Mouse (Mus musculus): ENCODE results near the gene Myo9b.

Gene Myo9b

DNA sequence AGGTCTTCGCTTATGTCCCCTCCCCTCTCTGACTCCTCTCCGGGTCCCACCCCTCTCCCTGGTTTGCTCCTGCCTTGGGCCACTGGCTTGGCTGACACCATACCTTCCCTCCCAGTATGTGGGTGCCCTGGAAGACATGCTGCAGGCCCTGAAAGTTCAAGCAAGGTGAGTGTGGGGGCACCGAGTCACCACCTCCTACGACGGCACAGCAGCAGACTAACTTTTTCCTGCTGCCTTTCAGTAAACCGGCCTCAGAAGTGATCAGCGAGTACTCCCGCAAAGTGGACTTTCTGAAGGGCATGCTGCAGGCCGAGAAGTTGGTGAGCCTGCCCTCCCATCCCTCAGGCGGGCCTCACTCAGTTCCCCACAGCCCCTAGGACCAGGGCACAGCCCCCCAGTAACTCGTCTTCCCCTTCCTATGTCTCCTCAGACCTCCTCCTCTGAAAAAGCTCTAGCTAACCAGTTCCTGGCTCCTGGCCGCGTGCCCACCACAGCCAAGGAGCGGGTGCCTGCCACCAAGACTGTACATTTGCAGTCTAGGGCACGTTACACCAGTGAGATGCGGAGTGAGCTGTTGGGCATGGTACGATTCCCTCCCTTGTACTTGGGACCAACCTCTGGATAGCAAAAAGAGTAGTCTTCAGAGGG lies 95.1 kb downstream of the Myo9b start:
- no peak for DNase-seq (ENCODE audit: low spot score in 2 of 2)

DNA sequence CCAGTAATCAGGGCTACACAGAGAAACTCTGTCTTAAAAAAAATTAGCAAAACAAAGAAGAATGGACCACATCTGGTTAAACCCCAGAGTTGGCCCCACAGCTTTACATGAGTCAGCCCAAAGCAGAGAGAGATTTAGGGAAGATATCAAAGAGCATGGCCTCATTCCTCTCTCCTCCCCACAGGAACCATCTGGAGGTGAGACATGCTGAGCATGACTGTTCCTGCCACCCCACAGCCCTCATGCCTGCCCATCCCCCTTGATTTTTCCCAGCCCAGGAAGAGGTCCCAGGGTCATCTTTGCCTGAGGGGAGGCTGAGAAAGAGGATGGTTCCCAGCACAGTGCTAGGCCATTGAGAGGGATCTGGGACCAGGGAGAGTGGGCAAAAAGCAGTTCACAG lies 95.9 kb downstream of the Myo9b start:
- DNase-seq (ENCODE audit: low spot score in 2 of 2) = no peak

DNA sequence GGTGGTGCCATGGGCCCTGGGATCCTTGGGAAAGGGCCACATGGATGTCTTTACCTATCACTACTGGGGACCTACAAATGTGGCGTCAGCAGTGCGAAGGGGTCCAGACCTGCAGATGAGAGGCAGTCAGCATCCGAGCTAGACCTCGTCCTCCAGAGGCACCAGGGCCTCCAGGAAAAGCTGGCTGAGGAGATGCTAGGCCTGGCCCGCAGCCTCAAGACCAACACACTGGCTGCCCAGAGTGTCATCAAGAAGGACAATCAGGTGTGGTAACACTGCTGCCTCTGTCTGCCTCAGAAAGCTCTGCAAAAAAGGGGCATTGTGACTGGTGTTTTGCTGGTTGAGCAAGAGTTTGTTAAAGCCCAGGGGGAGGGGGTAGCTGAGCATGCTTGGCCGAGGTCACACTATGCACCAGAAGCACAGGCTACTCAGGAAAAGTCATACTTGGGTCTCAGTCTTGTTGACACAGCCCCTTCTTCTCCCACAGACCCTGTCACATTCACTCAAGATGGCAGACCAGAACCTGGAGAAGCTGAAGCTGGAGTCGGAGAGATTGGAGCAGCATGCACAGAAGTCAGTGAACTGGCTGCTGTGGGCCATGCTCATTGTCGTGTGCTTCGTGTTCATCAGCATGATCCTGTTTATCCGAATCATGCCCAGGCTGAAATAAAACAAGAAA lies 96.7 kb downstream of the Myo9b start:
- no peak for DNase-seq (ENCODE audit: low spot score in 2 of 2)

DNA sequence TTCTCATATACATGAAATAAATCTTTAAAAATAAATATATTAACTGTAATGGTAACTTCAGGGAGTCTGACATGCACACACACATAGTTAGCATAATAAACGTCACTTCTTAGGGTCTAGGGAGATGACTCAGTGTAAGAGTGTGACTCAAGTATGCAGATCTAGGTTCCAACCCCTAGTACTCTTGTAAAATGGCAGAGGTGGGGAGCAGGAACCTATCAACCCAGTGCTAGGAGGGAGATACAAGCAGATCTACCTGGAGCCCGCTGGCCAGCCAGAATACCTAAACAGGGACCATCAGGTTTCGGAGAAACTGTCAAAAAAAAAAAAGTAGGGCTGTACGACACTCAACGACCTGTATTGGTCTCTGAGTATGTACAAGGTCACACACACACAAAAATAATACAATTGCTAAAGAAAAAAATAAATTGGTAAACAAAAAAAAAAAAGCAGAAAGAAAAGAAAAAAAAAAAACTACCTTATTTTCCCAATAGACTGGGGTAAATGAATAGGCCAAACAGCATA lies 98.3 kb downstream of the Myo9b start:
- DNase-seq (ENCODE audit: low spot score in 2 of 2) = no peak

DNA sequence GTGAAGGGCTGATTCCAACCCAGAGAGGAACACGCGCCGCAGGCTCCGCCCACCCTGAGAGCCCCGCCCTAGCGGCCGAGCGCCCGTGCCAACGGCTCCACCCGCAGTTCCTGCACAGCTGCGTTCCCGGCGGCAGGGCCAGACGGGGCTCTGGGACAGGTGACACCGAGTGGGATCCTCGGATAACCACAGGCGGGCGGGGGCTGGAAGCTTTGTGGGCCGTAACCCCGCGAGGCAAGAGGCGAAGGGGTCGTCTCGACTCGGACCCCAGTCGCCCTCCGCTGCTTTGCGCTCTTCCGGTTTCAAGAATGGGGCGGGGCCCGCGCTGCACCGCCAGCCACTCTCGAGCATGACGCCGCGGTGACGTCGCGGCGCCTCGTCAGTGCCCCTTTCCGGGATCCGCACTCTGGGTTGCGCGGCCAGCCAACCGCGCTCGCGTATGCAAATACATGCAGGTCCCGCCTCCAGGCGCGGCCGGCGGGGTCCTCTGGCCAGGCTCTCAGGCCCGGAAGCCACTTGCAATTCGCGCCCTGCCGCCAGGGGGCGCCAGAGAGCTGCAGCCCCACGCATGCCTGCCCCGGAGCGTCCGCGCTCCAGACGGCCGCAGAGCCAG lies 98.8 kb downstream of the Myo9b start, which contains the start of gene Ocel1:
Gene Ocel1 (plus strand): TSS at position 63 of the 613 bp plus-strand sequence.
- DNase-seq (ENCODE audit: low spot score in 2 of 2) = peak; percentile 96 to 98

DNA sequence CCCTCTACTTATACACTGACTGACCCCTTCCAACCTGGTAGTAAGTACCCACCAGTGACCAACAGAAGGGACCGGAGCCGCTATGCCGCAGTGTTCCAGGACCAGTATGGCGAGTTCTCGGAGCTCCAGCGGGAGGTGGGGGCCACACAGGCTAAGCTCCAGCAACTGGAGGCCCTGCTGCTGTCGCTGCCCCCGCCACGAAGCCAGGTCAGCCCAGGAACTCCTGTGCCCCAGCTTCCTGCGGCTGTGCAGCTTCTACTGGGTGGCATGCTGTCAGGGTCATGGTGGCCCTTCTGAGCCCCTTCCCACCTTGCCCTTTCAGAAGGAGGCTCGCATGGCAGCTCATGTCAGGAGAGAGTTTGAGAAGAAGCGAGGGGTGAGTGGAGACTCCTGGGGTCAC lies 99.9 kb downstream of the Myo9b start:
- no peak for DNase-seq (ENCODE audit: low spot score in 2 of 2)

DNA sequence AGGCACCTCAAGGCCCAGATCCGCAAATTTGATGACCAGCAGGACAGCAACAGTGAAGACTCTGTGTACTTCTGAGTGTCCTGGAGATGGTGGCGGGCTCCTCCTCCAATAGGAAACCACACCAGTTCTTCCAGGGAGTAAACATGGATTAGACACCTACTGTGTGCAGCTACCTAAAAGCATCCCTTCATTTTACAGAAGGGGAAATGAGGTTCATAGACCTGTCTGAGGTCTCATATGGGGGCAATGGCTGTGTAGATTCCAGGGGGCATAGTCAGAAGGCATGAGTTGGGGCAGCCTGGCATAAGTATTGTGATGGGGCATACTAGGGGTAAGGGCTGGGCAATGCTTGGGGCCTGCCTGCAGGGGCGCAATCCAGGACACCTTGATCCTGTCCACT lies 100.5 kb downstream of the Myo9b start:
- DNase-seq (ENCODE audit: low spot score in 2 of 2) = no peak

DNA sequence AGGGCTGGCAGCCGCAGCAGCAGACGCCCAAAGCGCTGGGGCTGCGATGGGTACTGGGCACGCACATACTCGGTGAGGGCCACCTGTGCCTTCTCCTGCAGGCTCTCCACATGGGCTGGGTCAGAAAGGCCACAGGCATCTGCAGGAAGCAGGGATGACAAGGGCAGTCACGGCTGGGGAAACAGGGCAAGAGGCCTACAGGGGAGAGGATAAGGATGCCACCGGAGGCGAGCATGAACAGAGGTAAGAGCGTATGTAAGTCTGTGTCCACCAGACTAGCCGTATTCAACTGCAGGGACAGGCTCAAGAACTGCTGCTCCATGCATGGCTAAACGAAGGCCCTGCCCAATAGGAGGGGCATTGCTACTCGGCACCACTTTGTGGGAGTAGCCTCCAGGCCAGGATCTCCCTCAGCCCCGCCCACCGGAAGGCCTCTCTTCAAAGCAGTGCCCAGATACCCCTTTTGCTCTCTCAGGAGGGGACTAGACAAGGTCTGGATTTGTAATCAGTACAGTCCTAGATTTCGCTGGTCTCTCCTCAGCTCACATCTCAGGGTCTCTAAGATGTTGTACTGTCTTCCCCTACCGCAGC lies 102.2 kb downstream of the Myo9b start:
- DNase-seq (ENCODE audit: low spot score in 2 of 2) = no peak

DNA sequence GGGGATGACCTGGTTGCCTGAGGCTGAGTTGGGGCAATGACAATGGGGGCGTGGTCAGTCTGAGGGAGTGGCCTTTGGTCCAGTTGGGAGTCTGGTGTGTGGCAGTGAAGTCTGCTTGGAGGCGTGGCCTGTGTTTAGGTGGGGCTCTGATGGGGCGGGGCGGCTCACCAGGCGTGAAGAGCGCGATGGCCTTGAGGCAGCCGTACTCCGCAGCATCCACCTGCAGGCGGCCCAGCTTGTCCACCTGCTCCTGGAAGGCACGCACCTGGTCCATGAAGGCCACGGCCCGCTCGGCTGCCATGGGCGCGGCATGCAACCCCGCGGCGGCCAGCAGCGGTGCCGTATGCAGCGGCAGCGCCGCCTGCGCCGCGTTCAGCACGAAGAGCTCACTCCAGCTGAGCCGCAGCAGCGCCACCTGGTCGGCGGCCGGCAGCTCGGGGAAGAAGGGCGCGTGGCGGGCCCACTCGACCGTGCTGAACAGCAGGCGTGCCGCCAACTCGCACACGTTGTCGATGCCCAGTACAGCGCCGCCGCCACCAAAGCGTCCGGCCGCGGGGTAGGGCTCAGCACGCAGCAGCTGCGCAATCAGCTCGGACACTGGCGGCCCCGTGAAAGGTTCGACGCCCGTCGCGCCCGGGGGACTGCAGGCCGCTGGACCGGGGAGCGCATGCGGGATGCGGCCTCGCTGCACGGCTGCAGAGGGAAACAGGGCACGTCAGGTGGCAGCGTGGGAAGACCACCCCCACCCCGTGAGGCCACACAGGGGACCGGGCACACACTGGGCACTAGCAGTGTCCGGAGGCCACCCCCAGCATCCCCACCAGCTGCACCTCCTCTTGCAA lies 103.3 kb downstream of the Myo9b start:
- DNase-seq (ENCODE audit: low spot score in 2 of 2) = peak in 1 of 2 experiments; percentile 65

DNA sequence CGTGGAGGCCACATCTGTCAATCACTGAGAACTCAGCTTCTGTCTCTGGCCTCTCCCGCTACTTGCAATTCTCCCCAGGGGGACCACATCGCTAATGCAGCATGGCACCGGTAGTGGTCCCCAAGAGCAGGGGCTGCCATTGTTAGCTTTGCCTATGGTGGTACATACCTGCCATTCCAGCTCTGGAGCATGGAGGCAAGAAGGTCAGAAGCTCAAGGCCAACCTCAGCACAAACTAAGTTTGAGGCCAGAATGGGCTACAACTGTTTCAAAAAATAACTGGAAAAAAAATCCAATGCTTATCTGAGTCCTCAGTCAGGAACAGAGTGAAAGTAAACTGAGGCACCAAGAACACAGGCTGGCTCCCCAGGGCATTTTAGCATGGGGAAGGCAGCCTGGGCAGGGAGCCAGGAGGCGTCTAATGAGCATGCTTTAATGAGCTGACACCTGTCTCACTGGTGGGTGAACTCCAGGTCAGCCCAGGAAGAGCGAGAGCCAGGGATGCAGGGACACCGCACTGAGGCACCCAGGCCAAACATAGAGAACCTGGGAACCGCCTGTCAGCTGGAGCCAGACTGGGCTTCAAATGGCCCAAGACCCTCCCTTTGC lies 104.0 kb downstream of the Myo9b start:
- DNase-seq (ENCODE audit: low spot score in 2 of 2) = no peak

DNA sequence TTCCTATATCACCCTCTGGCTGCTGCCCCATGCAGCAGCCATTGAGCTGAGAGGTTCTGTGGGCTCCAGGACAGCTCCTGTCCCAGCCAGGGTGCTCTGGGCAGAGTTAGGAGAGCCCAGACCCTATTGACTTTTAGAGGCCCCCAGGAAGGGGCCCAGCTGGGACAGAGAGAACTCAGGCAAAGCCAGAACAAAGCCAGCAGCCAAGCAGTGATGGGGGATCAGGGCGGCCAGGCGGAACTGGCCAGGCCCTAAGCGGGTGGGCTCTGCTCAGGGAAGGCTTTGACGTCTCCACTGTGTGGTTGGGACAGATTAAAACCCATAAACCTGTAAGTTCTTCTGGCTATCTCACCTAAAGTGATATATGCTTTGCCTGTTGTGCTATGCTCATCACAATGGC lies 106.5 kb downstream of the Myo9b start:
- DNase-seq (ENCODE audit: low spot score in 2 of 2) = no peak

DNA sequence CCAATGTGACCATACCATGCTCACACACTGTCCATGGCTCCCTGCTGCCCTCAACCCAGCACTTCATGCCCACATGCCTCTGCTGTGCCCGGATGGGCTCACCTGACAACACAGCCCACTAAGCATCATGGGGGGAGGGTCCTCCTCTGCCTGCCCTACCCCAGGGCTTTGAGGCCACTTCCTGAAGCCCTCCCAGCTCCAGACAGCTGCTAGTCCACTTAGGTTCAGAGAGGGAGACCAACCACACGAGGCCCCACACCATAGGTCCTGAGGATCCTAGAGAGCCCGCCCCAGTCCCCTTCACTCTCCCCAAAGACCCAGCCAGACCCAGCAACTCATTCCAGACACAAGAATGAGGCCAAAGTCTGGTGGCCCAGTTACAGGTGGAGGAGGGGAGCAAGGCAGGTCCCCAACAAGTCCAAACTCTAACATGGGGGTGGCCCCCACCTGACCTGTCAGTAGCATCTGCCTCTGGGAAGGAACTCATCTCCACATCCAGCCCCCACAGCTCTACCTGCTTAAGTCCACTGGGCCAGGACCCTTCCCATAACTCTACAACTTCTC lies 107.1 kb downstream of the Myo9b start:
- no peak for DNase-seq (ENCODE audit: low spot score in 2 of 2)

DNA sequence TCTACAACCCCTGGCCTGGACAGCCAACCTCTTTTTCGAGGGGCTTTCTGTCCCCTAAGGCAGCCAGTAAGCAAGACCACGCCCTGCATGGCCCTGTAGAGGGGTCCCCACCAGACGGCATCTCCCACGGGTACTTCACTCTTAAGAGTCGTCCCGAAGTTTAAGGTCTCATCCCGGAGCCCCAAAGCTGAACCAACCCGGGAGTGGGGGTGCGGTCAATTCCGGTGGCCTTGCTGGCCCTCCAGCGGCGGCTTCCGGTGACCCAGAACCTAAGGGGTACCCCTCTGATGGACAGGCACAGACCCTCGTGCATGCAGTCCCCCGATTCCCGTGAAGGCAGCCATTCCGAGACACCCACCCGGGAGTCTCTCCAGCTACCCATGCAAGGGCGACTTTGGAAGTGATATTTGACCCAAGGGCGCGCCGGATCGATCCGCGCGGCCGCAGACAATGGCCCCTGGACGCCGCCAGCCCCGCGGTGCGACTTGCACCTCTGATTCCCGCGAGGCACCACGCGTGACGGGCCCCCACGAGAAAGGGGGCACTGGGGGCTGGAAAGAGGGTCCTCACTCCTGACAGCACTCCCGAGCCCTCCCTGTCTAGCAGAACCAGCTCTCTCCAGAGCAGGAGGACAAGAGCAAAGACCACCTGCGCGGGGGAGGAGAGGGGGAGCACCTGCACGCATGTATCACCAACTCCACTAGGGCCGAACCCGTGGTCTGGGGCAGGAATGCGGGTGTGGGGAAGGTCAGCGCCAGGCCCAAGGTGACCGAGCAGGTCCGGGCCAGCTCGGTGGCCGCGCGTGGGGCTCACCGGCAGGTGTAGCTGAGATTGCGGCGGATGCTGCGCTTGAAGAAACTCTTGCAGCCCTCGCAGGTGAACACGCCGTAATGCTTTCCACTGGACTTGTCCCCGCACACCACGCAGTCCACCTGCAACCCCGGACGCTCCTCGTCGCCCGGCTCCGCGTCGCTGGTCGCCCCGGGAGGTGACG lies 108.0 kb downstream of the Myo9b start:
- no peak for DNase-seq (ENCODE audit: low spot score in 2 of 2)

DNA sequence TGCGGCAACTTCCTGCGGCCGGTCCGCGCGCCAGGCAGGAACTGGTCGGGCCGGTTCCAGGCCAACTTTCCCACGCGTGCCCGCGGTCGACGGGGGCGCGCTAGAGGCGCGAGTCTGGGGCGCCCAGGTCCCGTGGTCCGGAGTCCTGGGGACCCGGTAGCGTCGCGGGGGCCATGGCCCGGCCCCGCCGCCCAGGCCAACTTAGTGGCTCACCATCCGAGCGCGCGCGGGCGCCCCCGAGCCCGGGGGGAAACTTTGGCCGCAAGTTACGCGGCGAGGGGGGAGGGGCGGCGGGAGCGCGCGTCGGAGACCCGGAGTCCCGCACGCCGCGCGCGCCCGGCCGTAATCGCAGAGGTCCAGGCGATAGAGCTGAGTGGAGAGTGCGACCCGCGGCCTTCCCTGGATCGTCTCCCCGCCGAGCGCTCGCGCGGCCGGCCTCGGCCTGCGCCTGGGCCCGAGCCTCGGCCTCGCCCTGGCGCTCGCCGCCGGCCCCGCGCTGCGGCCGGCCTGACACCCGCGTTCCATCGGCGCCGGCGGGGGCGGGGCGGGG lies 109.0 kb downstream of the Myo9b start, which contains the start of gene Nr2f6:
Gene Nr2f6 (minus strand): TSS at position 540 of the 550 bp plus-strand sequence.
- DNase-seq (ENCODE audit: low spot score in 2 of 2) = no peak

DNA sequence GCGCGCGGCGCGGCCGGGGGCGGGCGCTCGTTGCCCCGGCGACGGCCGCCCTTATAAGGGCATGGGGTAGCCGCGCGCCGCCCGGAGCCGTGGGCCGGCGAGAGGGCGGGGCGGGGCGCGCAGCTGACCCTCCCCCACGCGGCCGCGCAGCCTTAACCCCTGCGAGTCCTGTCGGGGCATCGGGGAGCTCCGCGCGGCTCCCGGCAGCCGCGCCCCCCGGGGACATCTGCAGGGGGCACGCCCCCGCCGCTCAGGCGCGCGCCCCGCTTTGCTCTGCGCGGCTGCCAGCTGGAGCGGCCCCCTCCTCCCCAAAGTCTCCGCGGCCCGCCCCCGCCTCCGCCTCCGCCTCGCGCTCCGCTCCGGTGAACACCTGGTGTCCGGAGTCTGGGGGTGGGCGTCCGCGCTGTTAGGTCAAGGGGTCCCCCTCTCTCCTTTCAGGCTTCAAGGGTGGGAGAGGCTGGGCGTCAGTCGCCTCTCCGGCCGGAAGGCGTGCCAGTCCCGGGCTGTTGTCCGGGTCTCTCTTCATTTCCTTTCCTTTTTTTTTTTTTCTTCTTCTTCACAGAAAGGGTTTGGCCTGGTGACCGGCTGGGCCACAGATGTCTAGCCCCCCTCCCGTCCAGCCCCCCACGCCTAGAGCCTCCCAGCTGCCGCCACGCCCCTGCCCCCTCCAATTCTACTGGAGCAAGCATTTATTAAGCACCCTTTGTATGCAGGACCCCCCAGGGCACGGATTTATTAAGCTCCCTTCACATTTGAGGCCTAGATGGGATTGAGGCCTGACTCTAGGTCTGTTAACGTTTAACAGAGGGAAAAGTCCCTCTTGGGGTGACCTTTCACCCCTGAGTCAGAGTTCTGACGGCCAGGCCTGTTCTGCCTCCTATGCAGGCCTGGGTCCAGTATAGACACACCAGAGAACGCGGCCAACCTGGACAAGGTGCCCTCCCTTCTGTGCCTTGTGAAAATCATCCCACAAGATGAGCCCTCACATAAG lies 109.8 kb downstream of the Myo9b start:
- peak in 1 of 2 experiments; percentile 73 for DNase-seq (ENCODE audit: low spot score in 2 of 2)

DNA sequence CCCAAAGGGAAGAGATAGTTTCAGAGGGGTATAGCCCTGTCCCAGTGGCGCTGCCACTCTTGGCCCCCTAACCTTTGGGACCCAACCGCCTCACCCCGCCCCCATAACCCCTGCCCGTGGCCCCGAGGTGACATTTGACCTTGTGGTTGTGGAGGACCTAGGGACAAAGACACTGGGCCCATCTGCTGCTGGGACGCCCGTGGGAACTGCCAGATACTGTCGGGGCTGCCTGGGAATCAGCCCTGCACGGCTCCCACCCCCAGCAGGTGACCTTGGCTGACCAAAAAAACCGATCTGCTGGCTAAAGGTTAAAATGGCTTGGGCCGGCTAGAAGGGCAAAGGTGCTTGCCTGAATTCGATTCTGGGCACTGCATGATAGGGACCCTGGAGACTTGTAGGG lies 110.9 kb downstream of the Myo9b start:
- DNase-seq (ENCODE audit: low spot score in 2 of 2) = no peak

DNA sequence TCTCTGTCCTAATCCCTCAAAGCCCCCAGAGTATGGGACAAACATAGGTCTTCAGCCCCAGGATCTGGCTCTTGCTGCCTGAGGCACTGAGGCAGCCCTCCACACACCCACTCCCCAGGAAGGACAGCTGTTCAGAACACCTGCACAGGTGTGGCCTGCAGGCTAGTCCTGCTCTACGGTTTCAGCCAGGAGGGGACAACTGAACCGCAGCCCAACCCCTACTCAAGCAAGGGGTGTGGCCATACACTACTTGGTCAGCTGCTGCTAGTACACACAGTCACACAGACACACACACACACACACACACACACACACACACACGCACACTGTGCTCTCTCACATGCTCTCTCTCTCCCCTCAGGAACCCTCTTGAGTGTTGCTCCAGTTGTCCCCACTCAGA lies 111.3 kb downstream of the Myo9b start:
- no peak for DNase-seq (ENCODE audit: low spot score in 2 of 2)
